Mouse (Mus musculus): ENCODE data around the gene Sap30. TPM values are rescaled to one million over a fixed set of nuclear protein-coding genes. Genes with fewer than 3 reads are reported as not detected.
A peak's percentile ranks its signal among the peaks of the same experiment; 100 is the strongest.
"Not testable (repeated sequence)": the region's sequence is repeated elsewhere in the genome, so short reads cannot be mapped to it uniquely, and the experiment has no call there.

Sap30 gene
- polyA plus RNA-seq, 1 experiment from 2014 or later, result 87.7 TPM

DNA sequence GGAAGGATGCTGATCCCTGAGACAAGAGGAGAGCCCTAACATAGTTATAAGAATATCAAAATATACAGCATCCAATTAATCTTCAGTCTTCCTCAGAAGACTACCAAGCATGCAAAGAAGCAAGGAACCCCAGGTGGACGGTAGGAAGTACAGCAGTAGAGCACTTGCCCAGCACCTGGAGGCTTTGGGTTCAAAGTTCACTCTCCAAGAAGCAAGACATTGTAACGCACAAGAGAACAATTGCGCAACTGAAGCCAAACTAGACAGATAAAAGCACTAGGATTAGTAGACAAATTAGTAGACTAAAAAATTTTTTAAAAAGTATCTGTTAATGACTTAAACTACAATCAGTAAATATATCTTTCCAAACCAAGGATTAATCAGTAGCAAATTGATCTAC, 23.9 kb downstream of the Sap30 start:
- no peak for ATAC-seq (ENCODE audit: insufficient number of reproducible peaks, insufficient read depth, low FRiP score, low TSS enrichment, low read depth)
- H3K4me1 ChIP-seq (replicated peaks), result 0 out of 2 replicates have a peak, but pooled peaks cover 2% of the 10 kb centered on the region
- WGBS, result 90% methylated on average over 3 of the region's 3 CpGs
- H3K4me3 ChIP-seq (replicated peaks), result no peak overlapping the region
- no peaks in the 10 kb centered on the region for H3K36me3 ChIP-seq
- H3K4me2 ChIP-seq, result no peak overlapping the region
- H3K27me3 ChIP-seq, result no peaks in the 10 kb centered on the region
- H3K27ac ChIP-seq, result no peak overlapping the region
- H3K9me3 ChIP-seq, result no peaks in the 10 kb centered on the region
- H3K9ac ChIP-seq (replicated peaks), result no peak overlapping the region

DNA sequence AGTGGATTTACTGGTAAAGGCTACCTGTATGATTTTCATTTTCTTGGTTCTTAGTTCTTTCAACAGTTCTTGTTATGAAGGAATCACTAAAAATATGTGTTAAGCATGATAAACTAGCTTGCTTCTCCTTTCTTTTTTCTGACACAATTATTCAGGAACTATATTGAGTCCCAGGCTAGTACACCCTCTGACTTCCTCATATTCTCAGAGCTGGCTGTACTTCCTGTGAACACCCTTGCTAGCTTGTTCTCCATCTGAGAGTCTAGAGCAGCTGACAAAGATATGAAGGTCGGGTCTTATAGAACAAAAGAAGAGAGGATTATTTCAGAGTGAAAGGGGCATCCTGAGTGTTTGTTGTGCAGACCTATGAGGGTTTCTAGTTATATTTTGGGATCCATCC, 24.8 kb downstream of the Sap30 start:
- Histone ChIP-seq H3K4me2 (no peak overlapping the region), H3K27ac (no peak overlapping the region), H3K4me1 (replicated peaks) (no peaks in the 10 kb centered on the region), H3K36me3 (no peaks in the 10 kb centered on the region), H3K27me3 (no peaks in the 10 kb centered on the region), H3K4me3 (replicated peaks) (no peak overlapping the region), H3K9ac (replicated peaks) (no peak overlapping the region), H3K9me3 (no peaks in the 10 kb centered on the region)
- 61% methylated on average over 1 of the region's 1 CpGs for WGBS
- ATAC-seq (ENCODE audit: insufficient number of reproducible peaks, insufficient read depth, low FRiP score, low TSS enrichment, low read depth), result no peak

DNA sequence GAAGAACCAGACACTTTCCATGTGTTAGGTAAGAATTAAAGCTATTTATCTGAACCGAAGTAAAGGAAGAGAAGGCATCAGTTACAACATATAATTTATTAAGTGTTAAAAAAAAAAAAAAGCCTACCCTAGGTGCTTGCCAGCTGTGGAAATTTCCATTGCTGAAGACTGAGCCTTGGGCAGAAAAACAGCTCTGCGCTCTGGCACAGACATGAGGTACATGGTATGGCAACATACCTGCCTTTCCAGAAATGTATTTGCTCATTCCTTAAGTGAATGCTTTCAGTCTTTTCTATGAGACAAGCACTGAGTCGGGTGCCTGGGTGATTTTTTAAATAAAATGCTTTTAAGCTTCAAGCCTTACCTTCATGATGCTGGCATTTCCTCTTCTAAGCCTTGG, 29.7 kb downstream of the Sap30 start:
- no peak for ATAC-seq (ENCODE audit: insufficient number of reproducible peaks, insufficient read depth, low FRiP score, low TSS enrichment, low read depth)
- H3K4me3 ChIP-seq (replicated peaks), result no peak overlapping the region
- H3K27ac ChIP-seq, result no peak overlapping the region
- H3K27me3 ChIP-seq, result no peaks in the 10 kb centered on the region
- 52% methylated on average over 3 of the region's 3 CpGs for WGBS
- H3K9me3 ChIP-seq, result no peaks in the 10 kb centered on the region
- no peaks in the 10 kb centered on the region for H3K36me3 ChIP-seq
- H3K4me2 ChIP-seq, result no peak overlapping the region
- H3K4me1 ChIP-seq (replicated peaks), result peaks cover 8% of the 10 kb centered on the region
- no peak overlapping the region for H3K9ac ChIP-seq (replicated peaks)

GRCm38 (mm10) chr8:57457152-57457551, 30.5 kb downstream of the Sap30 start:
- Histone ChIP-seq H3K4me2 (no peak overlapping the region), H3K4me3 (replicated peaks) (no peak overlapping the region)

DNA sequence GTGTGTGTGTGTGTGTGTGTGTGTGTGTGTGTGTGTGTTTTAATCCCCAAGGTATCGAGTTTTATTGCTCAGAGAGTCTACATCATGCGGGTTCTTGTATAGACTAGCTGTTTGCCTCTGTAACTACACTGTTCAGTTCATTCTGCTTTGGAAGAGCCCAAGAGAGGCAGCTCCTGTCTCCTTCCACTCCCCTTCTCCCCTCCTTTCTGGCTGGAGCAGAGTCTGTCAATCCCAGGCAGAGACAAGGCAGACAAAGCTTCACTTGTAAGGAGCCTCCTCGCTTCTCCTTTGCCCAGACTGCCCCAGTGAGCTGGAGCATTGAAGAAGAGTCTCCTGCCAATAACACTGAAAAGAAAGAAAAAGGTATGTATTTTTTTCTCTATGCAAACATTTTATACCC, 31.9 kb downstream of the Sap30 start, which contains the start of gene Scrg1:
Scrg1 (plus strand) TSS at position 159 of the 400 bp plus-strand sequence.
- H3K9ac ChIP-seq (replicated peaks), result no peak within 1 kb of the TSS
- 65% methylated on average over 3 of the region's 3 CpGs for WGBS
- H3K9me3 ChIP-seq, result no peaks in the 10 kb centered on the region
- H3K4me3 ChIP-seq (replicated peaks), result no peak within 1 kb of the TSS
- H3K36me3 ChIP-seq, result no peaks in the 10 kb centered on the region
- no peaks in the 10 kb centered on the region for H3K27me3 ChIP-seq
- H3K27ac ChIP-seq, result peak within 1 kb of the TSS; percentile 50
- H3K4me1 ChIP-seq (replicated peaks), result peaks cover 8% of the 10 kb centered on the region
- 0 out of 2 replicates have a peak within 1 kb of the TSS, but pooled peaks have one; percentile 5 for H3K4me2 ChIP-seq
- peak; percentile 37; the same call in 1 of the 2 replicates for ATAC-seq (ENCODE audit: insufficient number of reproducible peaks, insufficient read depth, low FRiP score, low TSS enrichment, low read depth)

More at GRCm38 (mm10) chr8:57457152-57457551, 30.5 kb downstream of the Sap30 start:
- H3K4me1 ChIP-seq (replicated peaks), result peaks cover 8% of the 10 kb centered on the region
- no peak overlapping the region for H3K9ac ChIP-seq (replicated peaks)
- ATAC-seq (ENCODE audit: insufficient number of reproducible peaks, insufficient read depth, low FRiP score, low TSS enrichment, low read depth), result no peak
- no peaks in the 10 kb centered on the region for H3K9me3 ChIP-seq
- H3K36me3 ChIP-seq, result no peaks in the 10 kb centered on the region
- 83% methylated on average over 6 of the region's 6 CpGs for whole genome bisulfite sequencing
- 0 out of 2 replicates have a peak overlapping the region, but pooled peaks have one; percentile 50 for H3K27ac ChIP-seq
- no peaks in the 10 kb centered on the region for H3K27me3 ChIP-seq

GRCm38 (mm10) chr8:57453361-57453760, 34.3 kb downstream of the Sap30 start:
- H3K9ac ChIP-seq (replicated peaks), result no peak overlapping the region
- H3K27me3 ChIP-seq, result no peaks in the 10 kb centered on the region
- 82% methylated on average over 2 of the region's 2 CpGs for WGBS
- no peak overlapping the region for H3K4me3 ChIP-seq (replicated peaks)
- ATAC-seq (ENCODE audit: insufficient number of reproducible peaks, insufficient read depth, low FRiP score, low TSS enrichment, low read depth), result no peak
- H3K36me3 ChIP-seq, result no peaks in the 10 kb centered on the region
- no peaks in the 10 kb centered on the region for H3K9me3 ChIP-seq
- H3K4me1 ChIP-seq (replicated peaks), result peaks cover 8% of the 10 kb centered on the region
- no peak overlapping the region for H3K4me2 ChIP-seq
- H3K27ac ChIP-seq, result no peak overlapping the region

GRCm38 (mm10) chr8:57451896-57452295, 35.8 kb downstream of the Sap30 start:
- no peak for ATAC-seq (ENCODE audit: insufficient number of reproducible peaks, insufficient read depth, low FRiP score, low TSS enrichment, low read depth)
- Histone ChIP-seq H3K9ac (replicated peaks) (no peak overlapping the region), H3K27ac (no peak overlapping the region), H3K4me2 (no peak overlapping the region), H3K27me3 (no peaks in the 10 kb centered on the region), H3K9me3 (no peaks in the 10 kb centered on the region), H3K4me1 (replicated peaks) (peaks cover 8% of the 10 kb centered on the region), H3K36me3 (no peaks in the 10 kb centered on the region), H3K4me3 (replicated peaks) (no peak overlapping the region)
- 93% methylated on average over 4 of the region's 4 CpGs for WGBS

- Histone ChIP-seq H3K4me2 (no peak overlapping the region), H3K4me3 (replicated peaks) (no peak overlapping the region), H3K9me3 (no peaks in the 10 kb centered on the region), H3K36me3 (no peaks in the 10 kb centered on the region), H3K4me1 (replicated peaks) (peaks cover 2% of the 10 kb centered on the region), H3K27ac (no peak overlapping the region), H3K27me3 (no peaks in the 10 kb centered on the region), H3K9ac (replicated peaks) (no peak overlapping the region)
- 79% methylated on average over 7 of the region's 7 CpGs for WGBS
- no peak for ATAC-seq (ENCODE audit: insufficient number of reproducible peaks, insufficient read depth, low FRiP score, low TSS enrichment, low read depth)
Observed at GRCm38 (mm10) chr8:57450726-57451125, 36.9 kb downstream of the Sap30 start.

DNA sequence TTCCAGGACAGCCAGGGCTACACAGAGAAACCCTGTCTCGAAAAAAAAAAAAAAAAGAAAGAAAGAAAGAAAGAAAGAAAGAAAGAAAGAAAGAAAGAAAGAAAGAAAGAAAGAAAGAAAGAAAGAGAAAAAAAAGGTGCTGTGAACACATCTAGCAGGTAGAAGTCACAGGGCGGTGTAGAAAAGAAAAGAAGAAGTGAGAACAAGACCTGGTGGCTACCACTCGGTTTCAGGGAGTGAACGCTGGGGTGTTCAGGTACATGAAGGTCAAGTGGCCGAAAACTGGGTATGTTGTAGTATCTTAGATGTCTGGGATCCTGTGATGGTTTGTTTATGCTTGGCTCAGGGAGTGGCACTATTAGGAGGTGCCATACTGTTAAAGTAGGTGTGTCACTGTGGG, 41.8 kb downstream of the Sap30 start:
- not testable (repeated sequence) for H3K36me3 ChIP-seq; H3K27me3 ChIP-seq; H3K4me1 ChIP-seq (replicated peaks); H3K27ac ChIP-seq; H3K9me3 ChIP-seq; H3K9ac ChIP-seq (replicated peaks); H3K4me2 ChIP-seq; H3K4me3 ChIP-seq (replicated peaks); ATAC-seq (ENCODE audit: insufficient number of reproducible peaks, insufficient read depth, low FRiP score, low TSS enrichment, low read depth)
- WGBS, result 79% methylated on average over 5 of the region's 5 CpGs

DNA sequence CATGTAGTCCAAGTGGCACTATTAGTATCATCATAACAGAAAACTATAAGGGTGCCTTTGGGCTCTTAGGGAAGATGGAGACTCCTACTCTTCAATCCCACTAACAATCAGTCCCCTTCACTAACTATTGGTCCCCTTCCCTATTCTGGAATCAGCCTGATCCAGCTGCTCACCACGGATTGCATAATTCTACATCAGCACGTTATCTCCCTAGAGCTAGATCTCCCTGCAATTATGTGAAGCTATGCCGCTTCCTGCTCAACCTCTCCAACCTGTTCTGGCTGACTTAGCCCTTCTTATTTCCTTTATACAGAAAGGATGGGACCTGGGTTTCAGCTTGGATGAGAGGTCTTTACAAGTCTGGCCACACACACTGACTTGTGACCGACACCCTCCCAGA, 44.4 kb downstream of the Sap30 start:
- no peaks in the 10 kb centered on the region for H3K9me3 ChIP-seq
- H3K4me1 ChIP-seq (replicated peaks), result no peaks in the 10 kb centered on the region; the same call in 1 of the 2 replicates
- no peak overlapping the region for H3K27ac ChIP-seq
- no peaks in the 10 kb centered on the region for H3K36me3 ChIP-seq
- no peak overlapping the region for H3K4me3 ChIP-seq (replicated peaks)
- no peak overlapping the region for H3K4me2 ChIP-seq
- no peaks in the 10 kb centered on the region for H3K27me3 ChIP-seq
- no peak overlapping the region for H3K9ac ChIP-seq (replicated peaks)
- no peak for ATAC-seq (ENCODE audit: insufficient number of reproducible peaks, insufficient read depth, low FRiP score, low TSS enrichment, low read depth)
- 74% methylated on average over 4 of the region's 4 CpGs for WGBS

DNA sequence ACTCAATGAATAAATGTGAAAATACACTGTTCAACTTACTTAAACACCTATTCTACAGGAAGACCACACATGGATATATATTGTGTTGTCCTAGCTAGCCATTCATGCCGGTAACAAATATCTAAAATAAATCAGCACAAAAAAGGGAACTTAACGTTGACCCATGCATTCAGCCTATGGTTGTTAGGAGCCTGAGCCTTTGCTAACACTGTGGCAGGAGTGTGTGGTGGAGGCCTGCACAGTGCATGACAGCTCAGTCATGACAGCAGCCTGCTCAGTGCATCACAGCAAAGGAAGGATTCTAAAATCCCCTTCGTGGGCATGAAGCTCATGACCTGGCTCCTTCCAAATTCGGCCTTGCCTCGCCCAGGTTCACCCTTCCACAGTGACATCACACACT, 46.1 kb downstream of the Sap30 start:
- H3K9me3 ChIP-seq, result no peaks in the 10 kb centered on the region
- 86% methylated on average over 5 of the region's 5 CpGs for WGBS
- H3K27me3 ChIP-seq, result no peaks in the 10 kb centered on the region
- H3K9ac ChIP-seq (replicated peaks), result no peak overlapping the region
- no peak overlapping the region for H3K27ac ChIP-seq
- no peak overlapping the region for H3K4me3 ChIP-seq (replicated peaks)
- H3K4me1 ChIP-seq (replicated peaks), result no peaks in the 10 kb centered on the region; the same call in 1 of the 2 replicates
- H3K36me3 ChIP-seq, result no peaks in the 10 kb centered on the region
- ATAC-seq (ENCODE audit: insufficient number of reproducible peaks, insufficient read depth, low FRiP score, low TSS enrichment, low read depth), result no peak
- no peak overlapping the region for H3K4me2 ChIP-seq

DNA sequence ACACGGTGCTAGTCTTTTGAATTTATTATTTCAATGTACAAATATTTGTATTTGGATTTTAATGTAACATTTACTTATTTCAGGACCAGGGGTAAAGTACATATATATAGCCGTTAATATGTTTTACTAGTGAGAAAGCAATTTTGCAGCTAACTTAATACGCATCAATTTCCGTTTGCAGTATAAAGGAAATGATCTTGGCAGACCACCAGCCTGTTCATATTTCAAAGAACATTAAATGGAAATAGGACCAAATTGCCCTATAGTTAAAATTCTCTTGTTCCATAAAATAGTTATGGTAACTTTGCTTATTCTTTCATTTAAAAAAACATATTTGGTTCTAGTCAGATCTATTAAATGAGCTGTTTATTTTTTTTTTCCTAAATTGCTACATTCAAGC, 46.5 kb downstream of the Sap30 start:
- ATAC-seq (ENCODE audit: insufficient number of reproducible peaks, insufficient read depth, low FRiP score, low TSS enrichment, low read depth), result no peak
- Histone ChIP-seq H3K4me2 (no peak overlapping the region), H3K9me3 (no peaks in the 10 kb centered on the region), H3K27ac (no peak overlapping the region), H3K4me3 (replicated peaks) (no peak overlapping the region), H3K4me1 (replicated peaks) (peaks cover 4% of the 10 kb centered on the region), H3K36me3 (no peaks in the 10 kb centered on the region), H3K27me3 (no peaks in the 10 kb centered on the region), H3K9ac (replicated peaks) (no peak overlapping the region)
- WGBS, result 59% methylated on average over 4 of the region's 4 CpGs

All from limb, embryonic 12.5 days (tissue).